Mouse (Mus musculus): ENCODE measurements around the gene Aff1. TPM values are rescaled to one million over a fixed set of nuclear protein-coding genes. Genes with fewer than 3 reads are reported as not detected.
A peak's percentile ranks its signal among the peaks of the same experiment; 100 is the strongest.

Gene Aff1
- polyA plus RNA-seq, 1 experiment from 2014 or later: 2.3 TPM

DNA sequence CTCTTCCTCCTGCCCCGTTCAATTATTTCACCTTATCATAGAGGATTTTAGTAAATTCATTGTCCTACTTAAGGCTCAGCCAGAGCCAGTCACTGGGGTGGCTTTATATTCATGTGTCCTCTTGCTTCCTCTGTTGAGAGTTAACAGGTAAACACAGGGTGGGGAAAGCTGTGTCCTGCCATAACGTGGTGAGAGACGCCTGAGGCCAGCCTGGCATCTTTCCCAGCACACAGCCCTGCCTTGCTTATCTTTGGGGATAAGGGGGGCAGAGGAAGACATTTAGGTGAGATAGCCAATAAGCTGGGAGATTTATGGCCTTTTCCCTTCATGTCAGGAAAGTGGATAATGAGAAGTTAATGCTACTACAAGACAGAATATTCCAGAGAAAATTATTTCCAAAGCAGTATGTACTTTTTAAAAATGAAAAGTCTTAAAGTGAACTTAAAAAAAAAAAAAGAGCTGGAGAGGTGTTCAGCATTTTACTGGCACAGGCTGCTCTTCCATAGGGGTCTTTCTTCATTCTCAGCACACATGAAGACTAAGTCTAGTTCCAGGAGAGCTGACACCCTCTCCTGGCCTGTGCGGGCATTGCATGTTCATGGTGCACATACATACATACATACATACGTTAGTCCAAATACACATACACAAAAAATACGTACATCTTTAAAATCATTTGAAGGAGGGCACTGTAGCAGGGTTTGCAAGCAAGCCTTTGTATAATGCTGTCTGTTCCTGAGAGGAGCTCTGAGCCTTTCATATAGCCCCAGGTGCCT is 78.5 kb downstream of the Aff1 start:
- peaks cover 45% of the 10 kb centered on the region for H3K4me1 ChIP-seq (replicated peaks)
- no peak overlapping the region for H3K4me2 ChIP-seq
- WGBS: 87% methylated on average over 6 of the region's 6 CpGs
- no peaks in the 10 kb centered on the region for H3K36me3 ChIP-seq
- H3K27me3 ChIP-seq: no peaks in the 10 kb centered on the region
- no peak overlapping the region for H3K27ac ChIP-seq (replicated peaks)
- no peak for ATAC-seq (ENCODE audit: low read depth)
- H3K9me3 ChIP-seq: peaks cover 4% of the 10 kb centered on the region
- no peak overlapping the region for H3K4me3 ChIP-seq
- no peak overlapping the region for H3K9ac ChIP-seq

DNA sequence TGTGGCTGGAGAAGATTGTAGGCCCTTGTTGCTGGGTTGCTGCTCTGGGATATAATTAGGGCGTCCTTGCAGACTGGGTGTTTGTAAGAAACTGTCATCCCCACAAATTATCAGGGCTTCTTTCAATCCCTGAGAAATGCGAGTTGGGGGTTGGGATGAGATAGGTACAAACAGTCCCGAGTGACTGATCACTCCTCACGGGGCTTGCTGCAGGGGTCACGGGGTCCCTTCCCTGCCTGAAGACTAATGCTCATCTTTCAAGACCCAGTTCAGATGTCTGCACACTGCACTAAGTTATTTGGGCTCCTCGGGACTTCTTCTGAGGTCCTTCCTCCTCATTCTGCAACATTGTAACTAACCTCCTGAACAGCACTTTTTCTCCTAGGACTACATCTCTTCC is 79.2 kb downstream of the Aff1 start:
- no peaks in the 10 kb centered on the region for H3K27me3 ChIP-seq
- no peak for ATAC-seq (ENCODE audit: low read depth)
- H3K4me2 ChIP-seq: no peak overlapping the region
- 13% methylated on average over 6 of the region's 6 CpGs for WGBS
- no peak overlapping the region for H3K9ac ChIP-seq
- H3K4me1 ChIP-seq (replicated peaks): peaks cover 49% of the 10 kb centered on the region
- H3K9me3 ChIP-seq: no peaks in the 10 kb centered on the region; the same call in 1 of the 2 replicates
- H3K4me3 ChIP-seq: no peak overlapping the region
- no peak overlapping the region; the same call in 1 of the 2 replicates for H3K27ac ChIP-seq (replicated peaks)
- H3K36me3 ChIP-seq: no peaks in the 10 kb centered on the region

DNA sequence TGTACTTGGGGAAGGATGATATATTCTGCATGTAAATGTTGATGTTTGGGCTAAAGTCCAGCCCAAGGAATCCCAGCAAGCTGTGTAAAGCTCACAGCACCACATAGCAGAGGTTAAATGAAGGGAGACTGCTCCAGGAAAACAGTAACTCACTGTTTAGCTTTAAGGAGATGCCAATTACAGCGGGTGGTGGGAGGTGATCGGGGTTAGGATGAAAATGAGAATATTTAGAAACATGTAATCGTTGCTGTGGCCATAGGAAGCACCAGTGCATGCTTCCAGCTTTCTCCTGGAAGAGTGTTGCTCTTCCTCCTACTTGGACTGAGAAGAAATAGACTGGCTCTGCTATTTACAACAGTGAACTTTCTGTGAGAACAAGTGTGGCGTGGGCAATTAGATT is 80.1 kb downstream of the Aff1 start:
- Histone ChIP-seq H3K9ac (no peak overlapping the region), H3K27ac (replicated peaks) (peak overlapping the region; percentile 82), H3K27me3 (no peaks in the 10 kb centered on the region), H3K4me3 (no peak overlapping the region), H3K36me3 (no peaks in the 10 kb centered on the region), H3K4me1 (replicated peaks) (peaks cover 55% of the 10 kb centered on the region), H3K9me3 (no peaks in the 10 kb centered on the region; the same call in 1 of the 2 replicates), H3K4me2 (peak overlapping the region; percentile 43)
- WGBS: 8% methylated on average over 4 of the region's 4 CpGs
- no peak for ATAC-seq (ENCODE audit: low read depth)

DNA sequence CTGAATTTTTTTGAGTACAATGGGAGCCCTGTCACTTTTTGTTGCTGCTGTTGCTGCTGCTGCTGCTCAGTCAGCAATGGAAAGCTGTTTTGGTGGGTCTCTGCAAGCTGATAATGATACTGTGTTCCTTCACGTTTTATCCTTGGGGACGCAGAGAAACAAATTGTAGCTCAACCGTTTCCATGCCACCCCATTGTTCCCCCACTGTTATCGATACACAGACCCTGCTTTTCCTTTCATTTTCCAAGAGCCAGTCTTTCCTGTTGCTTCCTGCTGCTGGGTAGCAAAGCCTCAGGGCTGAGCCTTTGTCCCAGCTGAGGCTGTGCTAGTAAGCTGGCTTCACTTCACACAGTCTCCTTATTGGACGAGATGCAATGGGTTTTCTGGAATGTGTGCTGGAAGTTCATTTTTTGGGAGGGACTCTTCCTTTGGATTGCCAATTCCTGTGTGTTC is 81.0 kb downstream of the Aff1 start:
- peak; percentile 38; the same call in 1 of the 2 replicates for ATAC-seq (ENCODE audit: low read depth)
- 2% methylated on average over 5 of the region's 5 CpGs for WGBS
- H3K4me3 ChIP-seq: peak overlapping the region; percentile 11; the same call in 1 of the 2 replicates
- H3K4me1 ChIP-seq (replicated peaks): peaks cover 64% of the 10 kb centered on the region
- peak overlapping the region; percentile 82 for H3K27ac ChIP-seq (replicated peaks)
- peak overlapping the region; percentile 43 for H3K4me2 ChIP-seq
- H3K9ac ChIP-seq: peak overlapping the region; percentile 45; the same call in 1 of the 2 replicates
- no peaks in the 10 kb centered on the region for H3K27me3 ChIP-seq
- no peaks in the 10 kb centered on the region; the same call in 1 of the 2 replicates for H3K9me3 ChIP-seq
- no peaks in the 10 kb centered on the region for H3K36me3 ChIP-seq

DNA sequence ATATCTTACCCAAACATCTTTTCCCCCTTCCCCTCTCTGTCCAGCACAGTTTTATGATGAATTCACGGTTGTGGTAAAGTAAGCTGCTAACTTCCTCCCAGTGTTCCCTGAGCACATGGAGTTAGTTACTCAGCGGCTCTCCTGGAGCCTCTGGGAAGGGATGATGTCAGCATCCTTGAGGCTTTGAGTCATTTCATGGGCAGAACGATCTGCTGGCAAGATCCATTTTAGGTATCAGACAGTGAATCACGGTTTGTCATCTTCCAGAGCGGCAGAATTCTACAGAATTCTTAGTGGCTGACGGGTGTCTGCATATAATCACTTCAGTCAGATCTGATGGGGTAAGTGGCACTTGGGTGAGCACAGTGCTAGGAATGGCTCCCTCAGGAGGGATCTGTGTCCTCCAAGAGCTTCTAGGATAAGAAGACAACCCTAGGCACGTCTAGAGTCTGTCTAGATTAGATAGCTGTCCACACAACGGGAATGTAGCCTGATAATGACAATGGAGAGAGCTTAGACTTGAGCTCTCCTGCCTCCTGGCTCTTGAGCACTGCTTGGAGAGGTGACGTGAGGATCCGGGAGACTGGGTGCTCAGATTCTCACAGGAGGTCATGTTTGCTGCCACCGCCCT is 82.6 kb downstream of the Aff1 start:
- Histone ChIP-seq H3K9ac (no peak overlapping the region), H3K4me3 (no peak overlapping the region), H3K36me3 (no peaks in the 10 kb centered on the region), H3K4me2 (no peak overlapping the region), H3K4me1 (replicated peaks) (peaks cover 81% of the 10 kb centered on the region), H3K27me3 (no peaks in the 10 kb centered on the region; the same call in 1 of the 2 replicates), H3K9me3 (no peaks in the 10 kb centered on the region; the same call in 1 of the 2 replicates), H3K27ac (replicated peaks) (no peak overlapping the region)
- 73% methylated on average over 11 of the region's 11 CpGs for WGBS
- no peak for ATAC-seq (ENCODE audit: low read depth)

DNA sequence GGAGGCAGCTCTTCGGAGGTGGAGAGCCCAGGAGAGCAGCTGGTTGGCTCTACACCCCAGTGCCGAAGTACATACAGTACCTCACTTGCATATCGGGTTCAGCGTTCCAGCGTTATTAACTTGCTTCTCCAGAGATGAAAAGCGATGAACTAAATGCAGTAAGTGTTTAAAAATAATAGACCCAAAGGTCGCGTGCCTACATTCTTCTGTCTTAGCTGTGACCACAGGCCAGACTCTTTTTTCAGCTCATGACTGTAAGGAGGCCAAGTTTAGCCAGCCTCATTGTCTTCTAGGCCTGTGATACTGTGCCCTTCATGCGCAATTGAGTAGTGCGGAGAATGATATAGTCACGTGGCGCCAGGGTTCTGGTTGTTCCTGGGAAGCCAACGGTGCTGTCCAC is 83.3 kb downstream of the Aff1 start:
- H3K4me1 ChIP-seq (replicated peaks): peaks cover 86% of the 10 kb centered on the region
- H3K9ac ChIP-seq: no peak overlapping the region
- no peak overlapping the region for H3K4me3 ChIP-seq
- H3K27ac ChIP-seq (replicated peaks): no peak overlapping the region
- H3K4me2 ChIP-seq: no peak overlapping the region
- 74% methylated on average over 13 of the region's 13 CpGs for WGBS
- no peak for ATAC-seq (ENCODE audit: low read depth)
- no peaks in the 10 kb centered on the region; the same call in 1 of the 2 replicates for H3K9me3 ChIP-seq
- no peaks in the 10 kb centered on the region; the same call in 1 of the 2 replicates for H3K27me3 ChIP-seq
- no peaks in the 10 kb centered on the region for H3K36me3 ChIP-seq

DNA sequence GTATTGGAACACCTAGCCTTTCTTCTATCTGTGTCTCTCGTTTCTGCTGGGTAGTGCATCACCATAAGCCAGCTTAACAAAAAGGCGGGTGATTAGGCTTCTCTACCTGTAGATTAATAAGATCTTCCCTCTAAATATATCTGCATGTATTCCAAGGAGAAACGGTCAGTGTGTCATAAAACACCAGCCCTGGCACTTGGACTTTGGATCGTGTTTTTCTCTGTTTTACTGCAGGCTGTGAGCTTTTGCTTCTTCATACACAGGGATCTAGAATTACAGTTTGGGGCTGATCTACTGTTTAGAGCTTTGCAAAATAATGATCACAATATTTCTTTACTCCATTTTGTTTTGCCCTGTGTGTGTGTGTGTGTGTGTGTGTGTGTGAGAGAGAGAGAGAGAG is 84.7 kb downstream of the Aff1 start:
- no peaks in the 10 kb centered on the region for H3K36me3 ChIP-seq
- WGBS: 50% methylated on average over 4 of the region's 4 CpGs
- no peaks in the 10 kb centered on the region for H3K9me3 ChIP-seq
- ATAC-seq (ENCODE audit: low read depth): no peak
- H3K4me2 ChIP-seq: no peak overlapping the region
- H3K27me3 ChIP-seq: no peaks in the 10 kb centered on the region; the same call in 1 of the 2 replicates
- peaks cover 81% of the 10 kb centered on the region for H3K4me1 ChIP-seq (replicated peaks)
- no peak overlapping the region for H3K4me3 ChIP-seq
- H3K27ac ChIP-seq (replicated peaks): no peak overlapping the region; the same call in 1 of the 2 replicates
- H3K9ac ChIP-seq: no peak overlapping the region

DNA sequence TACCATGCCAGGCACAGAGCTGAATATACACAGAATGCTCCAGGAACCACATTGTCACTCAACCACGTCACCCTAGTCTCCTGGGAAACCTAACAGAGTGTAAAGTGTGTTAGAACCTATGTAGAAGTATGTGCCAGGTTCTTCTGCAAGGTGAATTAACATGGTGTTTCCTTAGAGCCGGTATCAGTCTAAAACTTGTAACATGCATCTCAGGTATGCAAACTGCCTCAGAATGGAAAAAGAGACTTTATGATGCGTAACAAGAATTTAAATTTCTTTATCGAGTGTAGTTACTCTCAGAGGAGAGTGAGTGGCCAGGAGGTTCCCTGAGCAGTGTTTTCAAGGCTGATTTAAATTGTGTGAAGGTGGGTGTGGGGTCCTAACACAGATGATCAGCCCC is 85.3 kb downstream of the Aff1 start:
- Histone ChIP-seq H3K27me3 (no peaks in the 10 kb centered on the region; the same call in 1 of the 2 replicates), H3K4me1 (replicated peaks) (peaks cover 75% of the 10 kb centered on the region), H3K4me3 (no peak overlapping the region), H3K9ac (no peak overlapping the region), H3K36me3 (no peaks in the 10 kb centered on the region), H3K4me2 (peak overlapping the region; percentile 58), H3K9me3 (no peaks in the 10 kb centered on the region), H3K27ac (replicated peaks) (peak overlapping the region; percentile 52)
- ATAC-seq (ENCODE audit: low read depth): no peak
- 34% methylated on average over 4 of the region's 4 CpGs for WGBS

DNA sequence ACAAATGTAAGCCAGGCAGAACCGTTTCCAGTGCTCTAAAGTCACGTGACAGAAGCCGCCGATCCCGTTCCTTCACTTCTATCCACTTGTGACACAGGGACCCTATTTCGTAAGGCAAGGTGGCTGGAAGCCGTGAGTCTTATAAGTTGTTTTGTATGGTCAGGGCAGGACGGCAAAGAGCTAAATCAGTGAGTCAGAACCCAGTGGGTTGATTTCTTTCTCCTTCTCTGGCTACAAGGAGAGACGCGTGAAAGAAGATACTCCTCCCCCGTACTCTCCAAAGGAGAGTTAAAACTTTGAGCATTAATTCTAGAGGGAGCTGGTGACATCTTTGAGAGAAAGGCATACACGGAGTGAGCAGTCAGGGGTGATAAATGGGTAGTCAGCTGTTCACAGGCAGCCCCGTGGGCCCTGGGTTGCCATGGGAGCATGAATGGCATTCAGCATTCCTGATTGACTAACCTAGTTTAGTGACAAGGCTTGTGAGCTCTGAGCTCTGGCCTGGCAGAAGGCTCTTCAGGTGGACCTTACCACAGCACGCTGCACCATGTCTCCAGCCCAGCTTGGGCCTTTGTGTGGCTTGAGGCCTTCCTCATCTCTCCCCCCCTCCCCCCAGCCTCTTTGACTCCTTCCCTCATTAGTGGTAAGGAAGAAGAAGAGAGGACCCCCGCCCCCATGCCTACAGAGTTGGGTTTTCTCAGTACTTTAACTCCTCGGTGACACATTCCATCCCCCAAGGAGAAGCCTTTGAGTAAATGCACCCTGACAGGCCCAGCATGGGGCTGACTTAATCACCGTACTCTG is 86.3 kb downstream of the Aff1 start:
- Histone ChIP-seq H3K4me2 (peak overlapping the region; percentile 58), H3K9ac (peak overlapping the region; percentile 38), H3K27me3 (no peaks in the 10 kb centered on the region; the same call in 1 of the 2 replicates), H3K36me3 (no peaks in the 10 kb centered on the region), H3K4me3 (peak overlapping the region; percentile 28), H3K9me3 (no peaks in the 10 kb centered on the region), H3K4me1 (replicated peaks) (peaks cover 64% of the 10 kb centered on the region), H3K27ac (replicated peaks) (peak overlapping the region; percentile 52)
- under 1% methylated on average over 17 of the region's 17 CpGs for WGBS
- ATAC-seq (ENCODE audit: low read depth): peak; percentile 86

DNA sequence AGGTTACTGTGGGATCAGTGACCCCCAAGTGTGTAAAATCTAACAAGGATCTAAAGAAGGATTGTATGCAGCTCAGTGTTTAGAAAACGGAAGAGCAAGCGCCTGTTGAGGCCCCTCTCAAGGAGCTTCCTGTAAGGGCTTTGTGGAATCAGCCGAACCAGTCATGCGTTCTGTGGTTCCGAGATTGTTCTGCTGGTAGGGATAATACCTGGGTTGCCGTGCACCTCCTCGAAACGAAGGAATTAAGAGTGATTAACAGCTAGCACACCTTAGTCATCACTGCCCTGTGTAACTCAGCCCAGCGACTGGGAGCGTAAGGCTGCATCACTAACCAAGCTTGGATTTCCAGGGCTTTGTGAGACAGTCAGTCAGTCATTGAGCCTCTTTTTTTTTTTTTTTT is 87.7 kb downstream of the Aff1 start:
- H3K4me2 ChIP-seq: no peak overlapping the region
- no peak overlapping the region for H3K4me3 ChIP-seq
- no peaks in the 10 kb centered on the region for H3K9me3 ChIP-seq
- 34% methylated on average over 10 of the region's 10 CpGs for WGBS
- H3K27ac ChIP-seq (replicated peaks): no peak overlapping the region
- no peaks in the 10 kb centered on the region; the same call in 1 of the 2 replicates for H3K27me3 ChIP-seq
- H3K36me3 ChIP-seq: peaks cover 8% of the 10 kb centered on the region; the same call in 1 of the 2 replicates
- no peak overlapping the region for H3K9ac ChIP-seq
- no peak for ATAC-seq (ENCODE audit: low read depth)
- peaks cover 53% of the 10 kb centered on the region for H3K4me1 ChIP-seq (replicated peaks)

DNA sequence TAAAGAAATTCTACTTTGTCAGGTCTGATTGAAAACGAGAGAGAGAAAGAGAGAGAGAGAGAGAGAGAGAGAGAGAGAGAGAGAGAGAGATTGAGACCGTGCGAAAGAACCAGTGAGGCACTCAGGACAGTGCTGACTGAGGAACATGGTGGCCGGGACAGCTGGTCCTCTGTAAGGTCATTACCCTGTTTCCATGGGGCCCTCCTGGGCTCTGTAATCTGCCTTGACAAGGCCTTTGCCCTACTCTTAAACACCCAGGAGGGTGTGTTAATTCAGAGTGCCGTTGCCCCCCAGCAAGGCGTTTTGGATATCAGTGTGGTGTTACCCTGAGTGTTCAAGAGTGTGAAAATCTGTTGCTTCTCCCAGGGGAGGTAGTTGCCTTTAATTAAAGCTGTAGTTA is 88.1 kb downstream of the Aff1 start:
- Histone ChIP-seq H3K9me3 (no peaks in the 10 kb centered on the region), H3K36me3 (peaks cover 8% of the 10 kb centered on the region; the same call in 1 of the 2 replicates), H3K4me3 (no peak overlapping the region), H3K27me3 (no peaks in the 10 kb centered on the region; the same call in 1 of the 2 replicates), H3K4me1 (replicated peaks) (peaks cover 48% of the 10 kb centered on the region), H3K9ac (no peak overlapping the region), H3K27ac (replicated peaks) (no peak overlapping the region), H3K4me2 (no peak overlapping the region)
- 28% methylated on average over 6 of the region's 6 CpGs for WGBS
- no peak for ATAC-seq (ENCODE audit: low read depth)
